Mouse (Mus musculus): ENCODE measurements around the gene Rbm20. TPM values are rescaled to one million over a fixed set of nuclear protein-coding genes. Genes with fewer than 3 reads are reported as not detected.

Gene Rbm20
- polyA plus RNA-seq, 1 experiment from 2014 or later, result 0.62 TPM

DNA sequence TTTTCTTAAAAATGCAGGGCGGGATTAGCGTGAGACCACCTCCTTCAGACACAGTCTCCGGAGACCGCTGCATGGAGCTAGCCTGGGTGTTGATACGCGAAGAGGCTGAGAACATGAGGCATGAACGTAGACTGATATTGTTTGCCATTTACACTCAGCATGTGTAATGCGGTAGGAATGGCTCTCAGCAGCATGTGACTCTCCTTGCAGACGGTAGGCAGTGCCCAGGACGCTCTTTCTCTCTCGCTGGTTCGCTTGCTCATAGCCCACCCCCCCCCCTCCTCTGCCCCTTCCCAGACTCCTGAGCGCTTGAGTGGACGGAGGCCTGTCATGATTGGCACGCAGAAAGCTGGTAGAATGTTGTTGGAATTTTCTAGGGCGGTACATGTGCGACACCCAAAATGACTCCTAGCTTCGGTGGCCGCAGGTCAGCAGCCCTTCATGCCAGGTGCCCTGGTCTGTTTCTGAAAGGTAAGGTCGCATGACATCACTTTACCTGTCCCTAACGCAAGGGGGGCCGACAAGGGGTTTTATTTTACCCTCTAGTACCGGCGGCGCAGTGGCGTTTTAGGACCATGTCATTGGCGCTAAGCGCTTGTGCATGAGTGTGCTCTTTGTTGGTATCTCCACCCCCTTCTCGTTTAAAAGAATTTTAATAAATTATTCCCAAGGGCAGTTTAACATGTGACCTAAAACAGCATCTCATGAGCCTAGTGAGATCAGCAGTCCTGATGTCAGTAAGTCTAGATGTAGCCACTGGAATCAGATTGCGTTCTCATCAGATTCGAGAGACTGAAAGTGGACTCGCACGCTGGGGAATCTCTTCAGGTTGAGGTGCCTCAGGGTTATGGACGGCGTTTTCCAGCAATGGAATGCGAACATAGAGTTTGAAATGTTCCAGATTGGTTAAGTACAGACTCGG, 116.1 kb downstream of the Rbm20 start:
- Histone ChIP-seq H3K9me3 (ENCODE audit: control insufficient read depth, low read length) (no peaks in the 10 kb centered on the region), H3K36me3 (ENCODE audit: control insufficient read depth, insufficient read depth, low read length) (no peaks in the 10 kb centered on the region), H3K27ac (ENCODE audit: low read depth) (no peak overlapping the region), H3K4me2 (ENCODE audit: low read length) (no peak overlapping the region), H3K4me1 (replicated peaks; ENCODE audit: control insufficient read depth, insufficient read depth, low read length) (no peaks in the 10 kb centered on the region), H3K4me3 (ENCODE audit: low read depth, low read length) (no peak overlapping the region), H3K9ac (ENCODE audit: low read length) (no peak overlapping the region), H3K27me3 (replicated peaks; ENCODE audit: control insufficient read depth, insufficient read depth, low read length) (no peaks in the 10 kb centered on the region)
- no peak for DNase-seq (ENCODE audit: low spot score)
- 76% methylated on average over 37 of the region's 37 CpGs for WGBS
- ATAC-seq (replicated peaks; ENCODE audit: low FRiP score, low TSS enrichment, low read depth), result no peak

DNA sequence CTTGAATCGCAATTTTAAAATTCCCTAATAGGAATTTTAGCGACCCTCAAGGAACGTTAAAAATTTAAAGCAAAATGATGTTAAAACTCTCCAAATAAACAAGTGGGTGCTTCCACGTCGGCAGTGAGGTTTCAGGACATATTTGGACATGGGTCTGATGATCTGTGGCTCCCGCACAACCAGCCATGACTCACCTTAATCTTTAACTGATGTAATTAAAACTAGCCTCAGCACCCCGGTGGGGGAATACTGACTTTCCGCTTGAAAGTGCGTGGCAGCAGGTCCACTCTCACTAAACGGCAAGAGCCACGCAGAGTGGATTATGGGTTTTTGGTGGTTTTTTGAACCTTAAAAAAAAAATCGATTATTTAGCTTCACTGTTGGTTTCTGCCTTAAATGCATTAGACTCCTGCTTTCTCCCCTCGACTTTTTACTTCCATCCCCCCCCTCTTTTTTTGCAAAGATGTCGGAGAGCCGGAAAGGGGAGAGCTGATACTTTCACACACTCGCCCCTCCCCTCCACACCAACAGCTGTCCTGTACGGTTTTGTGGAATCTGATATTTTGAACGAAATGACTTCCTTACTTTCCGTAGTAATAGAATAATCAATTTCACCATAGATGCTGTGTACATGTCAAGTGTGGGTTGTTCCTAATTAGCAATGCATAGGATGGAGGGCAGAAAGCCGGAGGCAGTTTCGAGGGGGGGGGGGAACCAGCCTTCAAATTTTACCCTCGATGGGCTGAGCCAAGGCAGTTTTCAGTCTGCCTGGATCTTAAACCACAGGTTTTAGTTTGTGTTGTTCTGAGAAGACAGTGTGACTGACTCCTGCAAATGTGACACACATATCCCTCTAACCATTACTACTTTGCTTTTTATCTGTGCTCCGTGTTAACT, 117.1 kb downstream of the Rbm20 start:
- Histone ChIP-seq H3K36me3 (ENCODE audit: control insufficient read depth, insufficient read depth, low read length) (no peaks in the 10 kb centered on the region), H3K9ac (ENCODE audit: low read length) (no peak overlapping the region), H3K4me2 (ENCODE audit: low read length) (no peak overlapping the region), H3K4me3 (ENCODE audit: low read depth, low read length) (no peak overlapping the region), H3K27me3 (replicated peaks; ENCODE audit: control insufficient read depth, insufficient read depth, low read length) (no peaks in the 10 kb centered on the region), H3K4me1 (replicated peaks; ENCODE audit: control insufficient read depth, insufficient read depth, low read length) (no peaks in the 10 kb centered on the region), H3K27ac (ENCODE audit: low read depth) (no peak overlapping the region), H3K9me3 (ENCODE audit: control insufficient read depth, low read length) (no peaks in the 10 kb centered on the region)
- WGBS, result 73% methylated on average over 23 of the region's 23 CpGs
- DNase-seq (ENCODE audit: low spot score) (no peak), ATAC-seq (replicated peaks; ENCODE audit: low FRiP score, low TSS enrichment, low read depth) (no peak)

DNA sequence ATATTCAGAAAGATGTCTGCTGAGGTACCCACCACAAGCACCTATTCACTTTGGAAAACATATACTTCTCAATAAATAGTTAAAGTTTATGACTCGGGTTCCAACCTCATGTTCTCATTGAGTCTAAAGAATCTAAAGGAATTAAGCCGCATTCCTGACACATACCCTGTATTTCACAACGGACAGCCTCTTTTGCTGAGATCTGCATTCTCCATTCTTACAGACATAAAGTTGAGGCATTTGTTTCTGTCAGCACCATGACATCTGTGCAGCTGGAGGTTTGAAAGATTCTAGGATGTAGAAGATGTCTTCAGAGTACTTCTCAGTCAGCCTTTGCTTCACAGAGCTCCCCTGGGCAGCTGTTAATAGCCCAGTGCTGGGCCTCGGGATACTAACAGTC, 117.9 kb downstream of the Rbm20 start:
- 0 out of 2 replicates have a peak, but pooled peaks cover 2% of the 10 kb centered on the region for H3K4me1 ChIP-seq (replicated peaks; ENCODE audit: control insufficient read depth, insufficient read depth, low read length)
- no peak overlapping the region for H3K4me3 ChIP-seq (ENCODE audit: low read depth, low read length)
- no peak overlapping the region for H3K4me2 ChIP-seq (ENCODE audit: low read length)
- H3K9me3 ChIP-seq (ENCODE audit: control insufficient read depth, low read length), result no peaks in the 10 kb centered on the region
- ATAC-seq (replicated peaks; ENCODE audit: low FRiP score, low TSS enrichment, low read depth) (no peak), DNase-seq (ENCODE audit: low spot score) (no peak)
- 75% methylated on average over 4 of the region's 4 CpGs for WGBS
- H3K9ac ChIP-seq (ENCODE audit: low read length), result no peak overlapping the region
- no peaks in the 10 kb centered on the region for H3K36me3 ChIP-seq (ENCODE audit: control insufficient read depth, insufficient read depth, low read length)
- H3K27ac ChIP-seq (ENCODE audit: low read depth), result no peak overlapping the region
- H3K27me3 ChIP-seq (replicated peaks; ENCODE audit: control insufficient read depth, insufficient read depth, low read length), result no peaks in the 10 kb centered on the region

DNA sequence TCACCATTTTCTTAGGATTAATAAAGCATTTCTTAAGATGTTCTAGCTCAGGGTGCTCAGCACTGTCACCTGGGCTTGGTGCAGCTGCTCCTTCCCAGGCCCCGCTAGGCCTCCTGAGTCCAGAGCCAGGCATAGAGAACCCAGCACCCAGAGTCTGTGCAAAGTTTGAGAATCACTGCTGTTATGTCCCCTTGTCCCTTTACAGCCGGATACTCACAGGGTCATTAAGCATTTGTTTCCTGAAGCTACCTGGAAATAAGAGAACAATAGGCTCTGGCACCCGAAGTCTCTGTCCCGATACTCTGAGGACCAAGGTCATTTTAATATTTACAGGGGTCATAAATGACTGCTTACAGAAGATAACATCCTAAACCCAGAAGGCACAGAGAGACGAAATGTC, 118.9 kb downstream of the Rbm20 start:
- WGBS, result 63% methylated on average over 5 of the region's 5 CpGs
- H3K27me3 ChIP-seq (replicated peaks; ENCODE audit: control insufficient read depth, insufficient read depth, low read length), result no peaks in the 10 kb centered on the region
- H3K9me3 ChIP-seq (ENCODE audit: control insufficient read depth, low read length), result no peaks in the 10 kb centered on the region
- H3K4me3 ChIP-seq (ENCODE audit: low read depth, low read length), result no peak overlapping the region
- 0 out of 2 replicates have a peak, but pooled peaks have one; percentile 16 for ATAC-seq (replicated peaks; ENCODE audit: low FRiP score, low TSS enrichment, low read depth)
- no peak overlapping the region for H3K9ac ChIP-seq (ENCODE audit: low read length)
- H3K4me2 ChIP-seq (ENCODE audit: low read length), result no peak overlapping the region
- no peak overlapping the region for H3K27ac ChIP-seq (ENCODE audit: low read depth)
- no peaks in the 10 kb centered on the region for H3K36me3 ChIP-seq (ENCODE audit: control insufficient read depth, insufficient read depth, low read length)
- 0 out of 2 replicates have a peak, but pooled peaks cover 10% of the 10 kb centered on the region for H3K4me1 ChIP-seq (replicated peaks; ENCODE audit: control insufficient read depth, insufficient read depth, low read length)
- DNase-seq (ENCODE audit: low spot score), result no peak

DNA sequence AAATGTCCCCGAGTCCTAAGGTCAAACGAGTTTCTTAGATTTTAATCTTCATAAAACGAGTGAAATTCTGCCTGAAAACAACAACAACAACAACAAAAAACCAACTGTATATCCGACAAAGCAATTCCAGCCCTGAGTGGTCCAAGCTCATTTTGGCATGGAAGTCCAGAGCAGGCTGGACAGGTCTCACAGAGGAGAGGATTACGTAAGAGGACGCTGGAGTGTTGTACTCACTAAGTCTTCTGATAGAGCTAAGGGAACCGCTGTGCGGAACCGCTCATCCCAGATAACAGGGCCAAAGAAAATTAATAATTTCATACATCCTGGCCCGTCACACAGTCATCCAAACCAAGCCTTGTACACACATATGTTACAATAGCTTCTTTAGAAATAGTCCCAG, 120.7 kb downstream of the Rbm20 start:
- no peak for ATAC-seq (replicated peaks; ENCODE audit: low FRiP score, low TSS enrichment, low read depth)
- no peak for DNase-seq (ENCODE audit: low spot score)
- no peak overlapping the region for H3K27ac ChIP-seq (ENCODE audit: low read depth)
- no peaks in the 10 kb centered on the region for H3K27me3 ChIP-seq (replicated peaks; ENCODE audit: control insufficient read depth, insufficient read depth, low read length)
- H3K4me2 ChIP-seq (ENCODE audit: low read length), result no peak overlapping the region
- no peaks in the 10 kb centered on the region for H3K36me3 ChIP-seq (ENCODE audit: control insufficient read depth, insufficient read depth, low read length)
- peaks cover 13% of the 10 kb centered on the region for H3K4me1 ChIP-seq (replicated peaks; ENCODE audit: control insufficient read depth, insufficient read depth, low read length)
- WGBS, result 83% methylated on average over 10 of the region's 10 CpGs
- H3K4me3 ChIP-seq (ENCODE audit: low read depth, low read length), result no peak overlapping the region
- no peak overlapping the region for H3K9ac ChIP-seq (ENCODE audit: low read length)
- no peaks in the 10 kb centered on the region for H3K9me3 ChIP-seq (ENCODE audit: control insufficient read depth, low read length)

DNA sequence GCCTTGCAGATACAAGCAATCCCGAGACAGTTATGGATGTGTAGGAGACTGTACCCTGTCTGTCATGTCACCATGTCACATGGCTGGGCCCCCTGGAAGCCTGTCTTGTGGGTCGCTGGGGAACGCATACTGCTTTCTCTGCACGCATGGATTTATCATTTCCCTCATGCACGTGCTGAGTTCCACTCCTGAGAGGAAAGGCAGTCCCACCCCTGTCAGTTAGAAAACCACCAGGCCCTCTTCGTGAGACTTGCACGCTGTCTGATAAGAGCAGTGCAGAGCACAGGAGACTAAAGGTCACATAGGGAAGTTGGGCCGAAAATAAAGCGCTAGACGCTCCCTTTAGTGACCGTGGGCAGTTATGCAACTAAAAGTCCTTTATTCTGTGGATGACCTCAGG, 122.8 kb downstream of the Rbm20 start:
- Histone ChIP-seq H3K27ac (ENCODE audit: low read depth) (no peak overlapping the region), H3K4me2 (ENCODE audit: low read length) (no peak overlapping the region), H3K4me3 (ENCODE audit: low read depth, low read length) (no peak overlapping the region), H3K4me1 (replicated peaks; ENCODE audit: control insufficient read depth, insufficient read depth, low read length) (peaks cover 13% of the 10 kb centered on the region), H3K27me3 (replicated peaks; ENCODE audit: control insufficient read depth, insufficient read depth, low read length) (no peaks in the 10 kb centered on the region), H3K36me3 (ENCODE audit: control insufficient read depth, insufficient read depth, low read length) (no peaks in the 10 kb centered on the region), H3K9me3 (ENCODE audit: control insufficient read depth, low read length) (no peaks in the 10 kb centered on the region), H3K9ac (ENCODE audit: low read length) (no peak overlapping the region)
- ATAC-seq (replicated peaks; ENCODE audit: low FRiP score, low TSS enrichment, low read depth), result no peak; the same call in 1 of the 2 replicates
- 53% methylated on average over 11 of the region's 11 CpGs for WGBS
- DNase-seq (ENCODE audit: low spot score), result no peak

DNA sequence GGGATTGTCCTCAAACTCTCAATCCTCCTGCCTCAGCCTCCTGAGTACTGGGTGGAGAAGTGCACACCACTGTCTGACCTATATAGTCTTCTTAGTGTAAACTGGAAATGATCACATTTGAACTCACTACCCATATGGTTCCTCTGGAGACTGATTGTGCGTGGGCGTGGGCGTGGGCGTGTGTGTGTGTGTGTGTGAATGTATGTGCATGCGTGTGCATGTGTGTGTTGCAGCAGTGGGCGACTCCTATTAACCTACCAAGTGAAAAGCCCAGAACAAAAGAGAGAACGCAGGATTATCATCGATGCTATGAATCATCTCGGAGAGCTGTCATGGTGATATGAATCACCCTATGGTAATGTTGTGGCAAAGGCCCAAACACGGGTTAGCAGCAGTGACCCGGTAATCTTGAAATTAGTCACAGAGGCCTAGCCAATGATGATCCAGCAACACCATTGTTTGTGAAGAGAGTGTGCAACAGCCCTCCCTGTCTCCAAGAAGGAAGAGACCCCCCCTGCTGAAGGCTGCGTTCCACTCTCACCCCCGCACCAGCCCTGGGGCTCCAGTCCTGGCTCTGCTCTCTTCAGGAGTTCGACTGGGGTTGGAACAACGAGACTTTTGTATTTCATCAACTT, 123.4 kb downstream of the Rbm20 start:
- Histone ChIP-seq H3K4me3 (ENCODE audit: low read depth, low read length) (no peak overlapping the region), H3K4me2 (ENCODE audit: low read length) (no peak overlapping the region), H3K4me1 (replicated peaks; ENCODE audit: control insufficient read depth, insufficient read depth, low read length) (peaks cover 13% of the 10 kb centered on the region), H3K36me3 (ENCODE audit: control insufficient read depth, insufficient read depth, low read length) (no peaks in the 10 kb centered on the region), H3K9me3 (ENCODE audit: control insufficient read depth, low read length) (no peaks in the 10 kb centered on the region), H3K9ac (ENCODE audit: low read length) (no peak overlapping the region), H3K27ac (ENCODE audit: low read depth) (no peak overlapping the region), H3K27me3 (replicated peaks; ENCODE audit: control insufficient read depth, insufficient read depth, low read length) (no peaks in the 10 kb centered on the region)
- WGBS, result 75% methylated on average over 15 of the region's 15 CpGs
- ATAC-seq (replicated peaks; ENCODE audit: low FRiP score, low TSS enrichment, low read depth), result no peak
- no peak for DNase-seq (ENCODE audit: low spot score)

DNA sequence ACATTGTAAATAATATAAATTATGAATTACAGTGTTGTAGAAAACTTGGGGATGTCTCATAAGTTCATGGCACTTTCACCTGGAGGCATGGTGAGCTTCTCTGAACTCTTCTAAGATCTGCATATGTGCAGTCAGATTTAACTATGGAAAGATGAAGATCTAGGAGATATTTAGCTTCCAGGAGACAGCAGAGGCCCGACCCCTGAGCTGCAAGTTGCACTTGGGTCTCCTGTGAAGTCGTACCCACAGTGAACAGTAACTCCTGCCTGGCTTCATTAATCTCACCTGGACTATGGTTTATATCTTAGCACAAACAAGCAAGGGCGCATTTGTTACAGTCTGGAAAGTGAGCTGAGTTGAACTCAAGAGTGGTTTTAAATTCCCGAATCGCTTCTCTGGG, 124.3 kb downstream of the Rbm20 start:
- no peak overlapping the region for H3K9ac ChIP-seq (ENCODE audit: low read length)
- H3K4me2 ChIP-seq (ENCODE audit: low read length), result no peak overlapping the region
- no peaks in the 10 kb centered on the region for H3K27me3 ChIP-seq (replicated peaks; ENCODE audit: control insufficient read depth, insufficient read depth, low read length)
- H3K27ac ChIP-seq (ENCODE audit: low read depth), result no peak overlapping the region
- WGBS, result 69% methylated on average over 5 of the region's 5 CpGs
- H3K9me3 ChIP-seq (ENCODE audit: control insufficient read depth, low read length), result no peaks in the 10 kb centered on the region
- DNase-seq (ENCODE audit: low spot score), result no peak
- H3K4me3 ChIP-seq (ENCODE audit: low read depth, low read length), result no peak overlapping the region
- peaks cover 13% of the 10 kb centered on the region for H3K4me1 ChIP-seq (replicated peaks; ENCODE audit: control insufficient read depth, insufficient read depth, low read length)
- no peak for ATAC-seq (replicated peaks; ENCODE audit: low FRiP score, low TSS enrichment, low read depth)
- no peaks in the 10 kb centered on the region for H3K36me3 ChIP-seq (ENCODE audit: control insufficient read depth, insufficient read depth, low read length)
